Mouse (Mus musculus): ENCODE measurements around the gene Cx3cr1.

The Cx3cr1 gene

GRCm38 (mm10) chr9:119941407-119941806 is 128.3 kb downstream of the Cx3cr1 start:
- DNase-seq (ENCODE audit: low spot score), result no peak

DNA sequence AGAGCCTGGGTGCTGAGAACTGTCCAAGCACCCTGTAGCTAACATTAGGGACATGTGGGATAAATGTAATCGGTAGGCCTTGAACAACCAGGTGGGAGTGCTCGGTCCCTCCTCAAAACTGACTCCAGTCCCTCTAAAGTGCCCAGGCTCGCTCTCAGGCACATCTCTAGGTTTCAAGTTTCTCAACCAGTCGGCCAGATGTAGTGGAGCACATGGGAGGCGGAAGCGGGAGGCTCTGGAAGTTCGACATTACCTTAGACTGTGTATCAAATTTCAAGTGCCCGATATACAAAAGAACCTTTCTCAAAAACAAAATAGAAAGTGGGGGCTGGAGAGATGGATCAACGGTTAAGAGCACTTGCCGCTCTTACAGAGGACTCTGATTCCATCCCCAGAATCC is 130.0 kb downstream of the Cx3cr1 start:
- no peak for DNase-seq (ENCODE audit: low spot score)

DNA sequence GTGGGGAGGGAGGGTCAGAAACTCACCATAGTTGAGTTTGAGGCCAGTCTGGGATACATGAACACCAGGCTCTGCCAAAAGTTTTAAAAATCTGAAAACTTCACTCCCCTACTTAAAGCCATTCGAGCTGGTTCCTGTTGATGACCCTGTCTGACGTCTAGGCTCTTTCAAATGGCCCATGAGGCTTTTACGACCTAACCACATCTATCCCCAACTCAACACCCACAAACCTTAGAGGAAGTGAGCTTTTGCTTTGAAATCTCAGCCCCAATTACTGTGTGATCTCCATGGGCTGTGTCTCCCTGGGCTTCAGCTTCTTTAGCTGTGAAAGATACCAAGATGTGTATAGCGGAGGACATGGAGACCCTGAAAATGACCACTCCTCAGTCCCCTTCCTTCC is 131.2 kb downstream of the Cx3cr1 start:
- DNase-seq (ENCODE audit: low spot score), result no peak

DNA sequence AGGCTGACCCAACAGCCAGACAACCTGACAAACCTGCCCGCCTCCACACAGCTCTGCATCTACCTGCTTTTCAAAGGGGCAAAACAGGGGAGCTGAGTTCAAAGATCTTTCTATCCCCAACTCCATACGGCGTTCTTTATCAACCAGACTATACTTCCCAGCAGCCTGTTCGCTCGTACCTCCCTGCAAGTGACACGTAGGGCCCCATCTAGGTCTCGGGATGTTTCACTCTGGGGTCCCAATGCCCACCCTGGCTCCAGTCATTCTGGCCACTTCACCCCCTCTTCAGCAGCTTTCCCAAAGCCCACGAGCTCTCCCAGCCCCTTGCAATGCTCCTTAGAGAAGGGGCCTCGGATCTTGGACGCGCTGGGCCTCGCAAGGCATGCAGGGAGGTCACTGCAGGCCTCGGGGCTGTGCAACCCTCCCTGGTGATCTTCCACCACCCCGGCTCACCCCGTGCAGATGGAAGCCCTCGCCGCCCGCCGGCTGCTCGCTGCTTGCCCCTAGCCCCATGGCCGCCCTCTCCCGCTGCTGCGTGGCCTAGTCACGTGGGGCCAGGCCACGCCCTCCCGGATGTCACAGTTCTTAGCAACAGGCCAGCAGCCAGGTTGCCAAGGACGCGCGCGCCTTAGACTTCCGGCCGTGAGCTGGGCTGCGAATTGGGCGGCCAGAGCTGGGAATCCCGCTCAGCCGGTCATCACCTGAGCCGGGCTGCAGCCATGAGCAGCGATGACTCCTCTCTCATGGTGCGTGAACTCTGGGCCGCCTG is 132.5 kb downstream of the Cx3cr1 start, which contains the start of the genes Gorasp1 and Ttc21a:
Gene Gorasp1, minus strand, starts transcription at position 561 of the 769 bp plus-strand sequence.
Gene Ttc21a, plus strand, starts transcription at position 602 of the 769 bp plus-strand sequence.
- DNase-seq (ENCODE audit: low spot score), result peak; percentile 94

- DNase-seq (ENCODE audit: low spot score), result no peak
Observed at GRCm38 (mm10) chr9:119933675-119934074, 136.0 kb downstream of the Cx3cr1 start.

DNA sequence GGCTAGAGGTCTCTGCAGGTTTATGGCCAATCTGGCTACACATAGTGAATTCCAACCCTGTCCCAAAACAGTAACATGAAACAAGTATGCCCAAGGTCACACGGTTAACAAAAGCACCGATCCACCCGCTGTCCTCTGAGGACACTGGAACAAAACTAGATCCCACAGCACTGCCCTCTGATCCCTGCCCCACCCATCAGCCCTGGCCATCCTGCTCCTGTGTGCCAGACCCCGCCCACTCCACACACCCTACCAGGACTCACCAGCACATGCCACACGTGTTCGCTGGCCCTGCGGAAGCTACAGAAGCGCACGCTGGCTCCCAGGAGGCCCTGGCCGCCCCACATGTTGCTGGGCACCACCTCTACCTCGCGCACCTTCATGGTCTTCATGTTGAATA is 137.3 kb downstream of the Cx3cr1 start:
- DNase-seq (ENCODE audit: low spot score), result no peak

- DNase-seq (ENCODE audit: low spot score), result no peak
Observed at GRCm38 (mm10) chr9:119926497-119926896, 143.2 kb downstream of the Cx3cr1 start.

- DNase-seq (ENCODE audit: low spot score), result no peak
Observed at GRCm38 (mm10) chr9:119925729-119926128, 143.9 kb downstream of the Cx3cr1 start.

- no peak for DNase-seq (ENCODE audit: low spot score)
Observed at GRCm38 (mm10) chr9:119925120-119925657, 144.5 kb downstream of the Cx3cr1 start.

- no peak for DNase-seq (ENCODE audit: low spot score)
Observed at GRCm38 (mm10) chr9:119923462-119923861, 146.2 kb downstream of the Cx3cr1 start.

- DNase-seq (ENCODE audit: low spot score), result no peak
Observed at GRCm38 (mm10) chr9:119919858-119920257, 149.8 kb downstream of the Cx3cr1 start.

DNA sequence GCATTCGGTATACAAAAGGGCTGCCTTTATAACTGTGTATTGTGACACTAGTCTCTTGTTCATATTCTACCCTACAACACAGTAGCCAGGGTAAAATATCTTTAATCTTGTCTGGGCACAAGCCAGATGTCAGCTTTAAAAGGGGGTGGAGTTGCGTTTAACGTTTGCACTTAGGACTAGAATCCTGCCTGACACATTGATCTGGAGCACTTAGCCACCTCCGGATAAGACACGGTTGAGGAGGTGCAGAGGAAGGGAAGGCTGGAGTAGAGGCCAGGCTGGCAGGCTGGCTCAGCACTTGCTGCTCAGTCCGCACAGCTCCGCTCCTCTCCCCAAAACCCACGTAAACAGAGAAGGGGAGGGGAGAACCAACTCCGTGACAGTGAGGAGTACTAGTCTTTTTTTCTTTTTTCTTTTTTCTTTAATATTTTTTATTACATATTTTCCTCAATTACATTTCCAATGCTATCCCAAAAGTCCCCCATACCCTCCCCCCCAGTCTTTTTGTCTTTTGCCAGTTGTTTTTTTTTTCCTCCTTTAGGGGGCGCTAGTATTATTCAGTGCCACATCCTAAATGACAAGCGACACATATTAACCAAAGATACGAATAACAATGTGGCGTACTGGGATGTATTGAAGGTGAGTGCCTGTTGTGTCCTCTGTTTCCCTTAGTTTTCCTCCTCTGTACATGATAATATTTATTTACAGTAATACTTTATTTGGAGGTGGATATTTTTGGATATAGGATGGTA is 156.4 kb downstream of the Cx3cr1 start:
- no peak for DNase-seq (ENCODE audit: low spot score)

GRCm38 (mm10) chr9:119909931-119910330 is 159.7 kb downstream of the Cx3cr1 start:
- DNase-seq (ENCODE audit: low spot score), result no peak

DNA sequence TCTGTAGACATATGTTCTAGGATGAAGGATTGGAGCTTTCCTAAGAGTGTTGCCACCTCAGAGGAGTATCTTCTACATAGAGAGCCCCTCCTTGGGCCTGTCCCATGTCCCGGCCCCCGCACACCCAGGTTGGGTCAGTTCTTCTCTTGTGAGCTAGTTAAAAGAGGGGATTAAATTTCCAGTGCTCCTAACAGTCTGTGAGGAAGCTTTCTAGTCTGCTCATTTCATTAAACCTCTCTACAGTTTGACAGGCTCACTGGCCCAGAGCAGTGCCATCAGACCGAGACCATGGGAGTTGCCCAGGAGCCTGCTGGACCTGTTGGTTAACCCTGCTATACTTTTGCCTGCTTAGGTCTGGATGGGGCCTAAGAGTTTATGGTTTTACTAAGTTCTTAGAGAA is 161.0 kb downstream of the Cx3cr1 start:
- no peak for DNase-seq (ENCODE audit: low spot score)

- no peak for DNase-seq (ENCODE audit: low spot score)
Observed at GRCm38 (mm10) chr9:119902410-119903151, 167.1 kb downstream of the Cx3cr1 start.

- DNase-seq (ENCODE audit: low spot score), result no peak
Observed at GRCm38 (mm10) chr9:119899446-119899845, 170.2 kb downstream of the Cx3cr1 start.

- DNase-seq (ENCODE audit: low spot score), result peak; percentile 5
Observed at GRCm38 (mm10) chr9:119895040-119895721, 174.5 kb downstream of the Cx3cr1 start.

GRCm38 (mm10) chr9:119894339-119895009 is 175.2 kb downstream of the Cx3cr1 start, which contains the start of gene Wdr48:
Wdr48 (plus strand) TSS chr9:119894878.
- peak; percentile 92 for DNase-seq (ENCODE audit: low spot score)

- no peak for DNase-seq (ENCODE audit: low spot score)
Observed at GRCm38 (mm10) chr9:119893881-119894280, 175.8 kb downstream of the Cx3cr1 start.

- DNase-seq (ENCODE audit: low spot score), result no peak
Observed at GRCm38 (mm10) chr9:119890692-119891091, 179.0 kb downstream of the Cx3cr1 start.

GRCm38 (mm10) chr9:119889446-119889845 is 180.2 kb downstream of the Cx3cr1 start:
- no peak for DNase-seq (ENCODE audit: low spot score)

Measured in ovary, postnatal 14 days (tissue).